Mouse (Mus musculus) ovary, adult 10 weeks (tissue): Measurements from ENCODE around the gene Apol9a. TPM values are rescaled to one million over a fixed set of nuclear protein-coding genes. Genes with fewer than 3 reads are reported as not detected.

Experiments
- polyA plus RNA-seq: library from polyadenylated mRNA; stranded (reverse); fragments of 350-450 nt; fragmentation: Illumina TruSeq; extraction: RNeasy Lipid Tissue Mini Kit (QIAGEN cat#74804); gene quantifications from one replicate; pipeline ENCODE4 v1.2.3, GENCODE M21; 2014

Apol9a gene
- polyA plus RNA-seq = 0.23 TPM

GRCm38 (mm10) chr15:77411035-77411434 is at the start of gene Apol9a:
TSS of gene Apol9a (minus strand) at chr15:77411135.

GRCm38 (mm10) chr15:77447392-77447791 is 36.5 kb upstream of the Apol9a start, which contains the start of gene Apol7b:
TSS of gene Apol7b (minus strand) at chr15:77447492.

DNA sequence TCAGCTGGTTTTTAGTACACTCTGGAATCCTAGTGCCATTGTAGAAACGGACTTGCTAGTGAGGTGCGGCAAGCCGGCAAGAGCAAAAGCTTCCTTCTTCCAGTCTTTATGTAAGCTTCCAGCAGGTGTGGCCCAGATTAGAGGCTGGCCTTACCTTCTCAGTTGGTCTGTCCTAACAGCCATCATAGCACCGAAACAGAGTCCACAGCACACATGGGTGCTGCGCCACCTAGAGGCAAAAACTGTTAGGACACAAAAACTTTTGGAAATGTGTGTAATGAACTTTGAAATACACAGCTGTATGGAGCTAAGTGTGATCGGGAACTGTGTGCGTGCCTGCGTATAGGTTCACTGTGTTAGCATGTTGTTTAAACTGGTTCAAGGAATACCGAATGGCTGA is 11.9 kb downstream of the Apol9a start, which contains the start of gene Apol7a:
Apol7a (minus strand) TSS at position 84 of the 400 bp plus-strand sequence.

Other genes with a start within 250 kb of the Apol9a start
- gene Rbfox2, start 104.1 kb downstream of the Apol9a start, polyA plus RNA-seq = 82.4 TPM
- 1.7 TPM for gene Apol7a, start 12.0 kb downstream of the Apol9a start, polyA plus RNA-seq
- gene Apol7b, start 36.4 kb upstream of the Apol9a start, polyA plus RNA-seq = not detected
- gene Apol10a, start 65.9 kb upstream of the Apol9a start, polyA plus RNA-seq = not detected
- gene Apol11a, start 97.1 kb upstream of the Apol9a start, polyA plus RNA-seq = not detected
- gene Apol7c, start 122.2 kb upstream of the Apol9a start, polyA plus RNA-seq = 0.43 TPM
- not detected for gene 1700025B11Rik, start 150.8 kb upstream of the Apol9a start, polyA plus RNA-seq
- gene Apol10b, start 185.0 kb upstream of the Apol9a start, polyA plus RNA-seq = 4.4 TPM
- not detected for gene Gm36245, start 188.1 kb upstream of the Apol9a start, polyA plus RNA-seq
- gene Apol11b, start 232.2 kb upstream of the Apol9a start, polyA plus RNA-seq = 0.23 TPM